Mouse (Mus musculus): ENCODE measurements at regions not wholly inside any gene's neighbourhood (a gene's known extent, or its start where the extent isn't known, plus 50 kb on each side); places are given as distances from the start of the nearest gene placed in this dataset.

GRCm38 (mm10) chr2:115101501-115101900 lies 446.7 kb upstream of the Dph6 start:
- DNase-seq (ENCODE audit: low spot score in 2 of 2), result no peak

- DNase-seq (ENCODE audit: low spot score in 2 of 2), result no peak
These were observed 461.9 kb upstream of the BC052040 start for GRCm38 (mm10) chr2:115119429-115120205.

- no peak for DNase-seq (ENCODE audit: low spot score in 2 of 2)
These were observed 461.4 kb upstream of the BC052040 start for GRCm38 (mm10) chr2:115120206-115120503.

GRCm38 (mm10) chr2:115126625-115127369 lies 454.7 kb upstream of the BC052040 start:
- no peak for DNase-seq (ENCODE audit: low spot score in 2 of 2)

GRCm38 (mm10) chr2:115131746-115132145 lies 449.8 kb upstream of the BC052040 start:
- no peak for DNase-seq (ENCODE audit: low spot score in 2 of 2)

- no peak for DNase-seq (ENCODE audit: low spot score in 2 of 2)
These were observed 449.3 kb upstream of the BC052040 start for GRCm38 (mm10) chr2:115132165-115132592.

GRCm38 (mm10) chr2:115141416-115141815 lies 440.1 kb upstream of the BC052040 start:
- no peak for DNase-seq (ENCODE audit: low spot score in 2 of 2)

- DNase-seq (ENCODE audit: low spot score in 2 of 2), result no peak
These were observed 409.4 kb upstream of the BC052040 start for GRCm38 (mm10) chr2:115172111-115172510.

GRCm38 (mm10) chr2:115177076-115177475 lies 404.4 kb upstream of the BC052040 start:
- no peak for DNase-seq (ENCODE audit: low spot score in 2 of 2)

- no peak for DNase-seq (ENCODE audit: low spot score in 2 of 2)
These were observed 403.6 kb upstream of the BC052040 start for GRCm38 (mm10) chr2:115177896-115178295.

GRCm38 (mm10) chr2:115211191-115211590 lies 370.3 kb upstream of the BC052040 start:
- no peak for DNase-seq (ENCODE audit: low spot score in 2 of 2)

- DNase-seq (ENCODE audit: low spot score in 2 of 2), result peak in 1 of 2 experiments; percentile 9
These were observed 368.1 kb upstream of the BC052040 start for GRCm38 (mm10) chr2:115213181-115213970.

GRCm38 (mm10) chr2:115214292-115214691 lies 367.2 kb upstream of the BC052040 start:
- DNase-seq (ENCODE audit: low spot score in 2 of 2), result no peak

- DNase-seq (ENCODE audit: low spot score in 2 of 2), result no peak
These were observed 351.5 kb upstream of the BC052040 start for GRCm38 (mm10) chr2:115230041-115230440.

GRCm38 (mm10) chr2:115247673-115248072 lies 333.8 kb upstream of the BC052040 start:
- DNase-seq (ENCODE audit: low spot score in 2 of 2), result no peak

- no peak for DNase-seq (ENCODE audit: low spot score in 2 of 2)
These were observed 331.3 kb upstream of the BC052040 start for GRCm38 (mm10) chr2:115250019-115250807.

GRCm38 (mm10) chr2:115257391-115257790 lies 324.1 kb upstream of the BC052040 start:
- DNase-seq (ENCODE audit: low spot score in 2 of 2), result no peak

- no peak for DNase-seq (ENCODE audit: low spot score in 2 of 2)
These were observed 313.3 kb upstream of the BC052040 start for GRCm38 (mm10) chr2:115268247-115268646.

GRCm38 (mm10) chr2:115277421-115277820 lies 304.1 kb upstream of the BC052040 start:
- no peak for DNase-seq (ENCODE audit: low spot score in 2 of 2)

GRCm38 (mm10) chr2:115293020-115293419 lies 288.5 kb upstream of the BC052040 start:
- no peak for DNase-seq (ENCODE audit: low spot score in 2 of 2)

GRCm38 (mm10) chr2:115297463-115297862 lies 284.1 kb upstream of the BC052040 start:
- no peak for DNase-seq (ENCODE audit: low spot score in 2 of 2)

- DNase-seq (ENCODE audit: low spot score in 2 of 2), result no peak
These were observed 274.3 kb upstream of the BC052040 start for GRCm38 (mm10) chr2:115307248-115307647.
